Mouse (Mus musculus): ENCODE data around the gene Ppp1r3g. TPM values are rescaled to one million over a fixed set of nuclear protein-coding genes. Genes with fewer than 3 reads are reported as not detected.
"Not testable (repeated sequence)": the region's sequence is repeated elsewhere in the genome, so short reads cannot be mapped to it uniquely, and the experiment has no call there.

Ppp1r3g gene
- polyA plus RNA-seq, 1 experiment from 2014 or later, result not detected

GRCm38 (mm10) chr13:35963583-35963982 is 4.9 kb downstream of the Ppp1r3g start:
- no peak for TF ChIP-seq CTCF (IDR thresholded peaks at IDR 0.05)
- POLR2A ChIA-PET, result interaction anchor here (0.6 to 0.8 kb wide), 2 partner anchors 144 to 941 kb away, joined by 3 read pairs; no protein-coding TSS in a partner anchor
- CTCF ChIA-PET, result no interaction called here
- peaks cover 6% of the 10 kb centered on the region for H3K27me3 ChIP-seq
- DNase-seq (ENCODE audit: low read depth, low spot score), result no peak
- no peak for ATAC-seq
- in situ Hi-C loops (cut with MboI; ENCODE audit: low pct_unique_long_range_greater_than_20kb), result no loop called here

GRCm38 (mm10) chr13:35967690-35968089 is 9.1 kb downstream of the Ppp1r3g start:
- in situ Hi-C loops (cut with MboI; ENCODE audit: low pct_unique_long_range_greater_than_20kb), result no loop called here
- peaks cover 21% of the 10 kb centered on the region for H3K27me3 ChIP-seq
- DNase-seq (ENCODE audit: low read depth, low spot score) (no peak), ATAC-seq (no peak)
- POLR2A ChIA-PET, result no interaction called here
- CTCF ChIA-PET, result interaction anchor here (2.0 kb wide), 1 partner anchor 9 kb away, joined by 5 read pairs; no protein-coding TSS in a partner anchor
- no peak for TF ChIP-seq CTCF (IDR thresholded peaks at IDR 0.05)

GRCm38 (mm10) chr13:35968131-35968718 is 9.6 kb downstream of the Ppp1r3g start:
- in situ Hi-C loops (cut with MboI; ENCODE audit: low pct_unique_long_range_greater_than_20kb), result no loop called here
- ATAC-seq (peak; percentile 17), DNase-seq (ENCODE audit: low read depth, low spot score) (no peak)
- CTCF ChIA-PET, result interaction anchor here (2.0 kb wide), 1 partner anchor 8 kb away, joined by 5 read pairs; no protein-coding TSS in a partner anchor
- POLR2A ChIA-PET, result interaction anchor here (0.6 kb wide), 1 partner anchor 1344 kb away, joined by 3 read pairs; no protein-coding TSS in a partner anchor
- no peak for TF ChIP-seq CTCF (IDR thresholded peaks at IDR 0.05)
- peaks cover 21% of the 10 kb centered on the region for H3K27me3 ChIP-seq

- no peak for DNase-seq (ENCODE audit: low read depth, low spot score)
- ChIA-PET POLR2A (interaction anchor here (0.6 kb wide), 1 partner anchor 1343 kb away, joined by 3 read pairs; no protein-coding TSS in a partner anchor), CTCF (interaction anchor here (2.0 kb wide), 1 partner anchor 8 kb away, joined by 5 read pairs; no protein-coding TSS in a partner anchor)
These were observed 10.2 kb downstream of the Ppp1r3g start for GRCm38 (mm10) chr13:35968719-35969430.

GRCm38 (mm10) chr13:35969431-35969721 is 10.7 kb downstream of the Ppp1r3g start:
- no peak for DNase-seq (ENCODE audit: low read depth, low spot score)
- ATAC-seq, result no peak
- CTCF ChIA-PET, result no interaction called here
- TF ChIP-seq CTCF (IDR thresholded peaks at IDR 0.05), result no peak
- in situ Hi-C loops (cut with MboI; ENCODE audit: low pct_unique_long_range_greater_than_20kb), result no loop called here
- POLR2A ChIA-PET, result no interaction called here
- peaks cover 21% of the 10 kb centered on the region for H3K27me3 ChIP-seq

More at GRCm38 (mm10) chr13:35968719-35969430, 10.2 kb downstream of the Ppp1r3g start:
- H3K27me3 ChIP-seq, result peaks cover 21% of the 10 kb centered on the region
- in situ Hi-C loops (cut with MboI; ENCODE audit: low pct_unique_long_range_greater_than_20kb), result no loop called here
- no peak for TF ChIP-seq CTCF (IDR thresholded peaks at IDR 0.05)
- ATAC-seq, result peak; percentile 39

- peaks cover 21% of the 10 kb centered on the region for H3K27me3 ChIP-seq
- ATAC-seq, result no peak
- ChIA-PET CTCF (no interaction called here), POLR2A (no interaction called here)
- no peak for TF ChIP-seq CTCF (IDR thresholded peaks at IDR 0.05)
- DNase-seq (ENCODE audit: low read depth, low spot score), result no peak
- in situ Hi-C loops (cut with MboI; ENCODE audit: low pct_unique_long_range_greater_than_20kb), result no loop called here
These were observed 11.2 kb downstream of the Ppp1r3g start for GRCm38 (mm10) chr13:35969829-35970228.

GRCm38 (mm10) chr13:35976912-35977311 is 18.3 kb downstream of the Ppp1r3g start:
- H3K27me3 ChIP-seq, result no peaks in the 10 kb centered on the region
- no peak for DNase-seq (ENCODE audit: low read depth, low spot score)
- no peak for TF ChIP-seq CTCF (IDR thresholded peaks at IDR 0.05)
- POLR2A ChIA-PET, result no interaction called here
- no peak for ATAC-seq
- in situ Hi-C loops (cut with MboI; ENCODE audit: low pct_unique_long_range_greater_than_20kb), result no loop called here
- CTCF ChIA-PET, result interaction anchor here (1.2 kb wide), 1 partner anchor 9 kb away, joined by 5 read pairs; no protein-coding TSS in a partner anchor

- in situ Hi-C loops (cut with MboI; ENCODE audit: low pct_unique_long_range_greater_than_20kb), result no loop called here
- CTCF ChIA-PET, result no interaction called here
- ATAC-seq (no peak), DNase-seq (ENCODE audit: low read depth, low spot score) (no peak)
- POLR2A ChIA-PET, result no interaction called here
- no peak for TF ChIP-seq CTCF (IDR thresholded peaks at IDR 0.05)
- H3K27me3 ChIP-seq, result no peaks in the 10 kb centered on the region
These were observed 21.8 kb downstream of the Ppp1r3g start for GRCm38 (mm10) chr13:35980471-35980870.

- CTCF ChIA-PET, result no interaction called here
- H3K27me3 ChIP-seq, result no peaks in the 10 kb centered on the region
- ATAC-seq (no peak), DNase-seq (ENCODE audit: low read depth, low spot score) (no peak)
- no peak for TF ChIP-seq CTCF (IDR thresholded peaks at IDR 0.05)
- POLR2A ChIA-PET, result no interaction called here
- in situ Hi-C loops (cut with MboI; ENCODE audit: low pct_unique_long_range_greater_than_20kb), result no loop called here
These were observed 24.3 kb downstream of the Ppp1r3g start for GRCm38 (mm10) chr13:35982985-35983384.

GRCm38 (mm10) chr13:35989329-35989728 is 30.7 kb downstream of the Ppp1r3g start:
- no peaks in the 10 kb centered on the region for H3K27me3 ChIP-seq
- CTCF ChIA-PET, result interaction anchor here (1.4 kb wide), 1 partner anchor 13 kb away, joined by 3 read pairs; no protein-coding TSS in a partner anchor
- TF ChIP-seq CTCF (IDR thresholded peaks at IDR 0.05), result no peak
- ATAC-seq (no peak), DNase-seq (ENCODE audit: low read depth, low spot score) (no peak)
- in situ Hi-C loops (cut with MboI; ENCODE audit: low pct_unique_long_range_greater_than_20kb), result no loop called here
- POLR2A ChIA-PET, result no interaction called here

GRCm38 (mm10) chr13:35991185-35991584 is 32.5 kb downstream of the Ppp1r3g start:
- CTCF ChIA-PET; POLR2A ChIA-PET; H3K27me3 ChIP-seq; ATAC-seq; DNase-seq (ENCODE audit: low read depth, low spot score); in situ Hi-C loops (cut with MboI; ENCODE audit: low pct_unique_long_range_greater_than_20kb): not testable (repeated sequence)
